Mouse (Mus musculus): Measurements from ENCODE around the gene Gm13199.

DNA sequence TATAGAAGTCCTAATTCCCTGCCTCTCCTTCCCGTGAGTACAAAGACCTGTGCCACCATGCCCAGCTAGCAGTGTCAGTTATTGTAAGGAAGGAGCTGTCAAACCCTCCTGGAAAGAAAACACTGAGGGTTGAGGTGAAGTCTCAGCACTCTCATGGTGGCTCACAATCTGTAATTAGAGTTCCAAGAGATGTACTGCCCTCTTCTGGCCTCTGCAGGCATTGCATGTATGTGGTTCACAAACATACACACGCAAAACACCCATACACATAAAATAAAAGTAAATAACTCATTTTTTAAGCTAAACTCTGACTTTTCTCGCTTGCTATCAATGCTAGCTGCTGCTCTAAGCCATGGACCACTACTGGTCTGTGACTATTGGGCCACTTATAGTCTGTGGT is 43.9 kb upstream of the Gm13199 start:
- TF ChIP-seq POLR2A (IDR thresholded peaks at IDR 0.05; ENCODE audit: extremely low read depth, insufficient read depth, low read length) (no peak), CTCF (IDR thresholded peaks at IDR 0.05; ENCODE audit: low read depth, low read length) (peak; percentile 28; the same call in 1 of the 2 replicates)

All from liver, adult 2 months (tissue).